Comparison of ENCODE assay signal across 18 mouse cellular contexts in the genomic region with DNA sequence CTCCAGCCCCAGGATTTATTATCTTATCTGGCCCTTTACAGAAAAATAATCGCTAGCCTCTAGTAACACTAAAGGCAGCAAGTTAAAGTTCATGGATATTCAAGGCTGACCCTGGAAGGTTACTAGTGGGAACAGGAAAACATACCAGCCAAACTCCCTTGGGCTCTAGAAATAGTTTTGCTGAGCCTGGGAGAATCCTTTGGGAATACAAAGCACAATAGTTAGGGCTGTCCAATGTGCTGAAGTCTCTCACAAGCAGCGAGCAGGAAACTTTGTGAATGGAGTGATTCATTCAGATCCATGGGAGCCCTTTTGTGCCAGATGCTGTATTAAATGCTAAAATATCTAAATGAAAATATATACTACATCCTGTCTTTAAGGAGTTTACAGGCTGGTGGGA. TPM values are rescaled to one million over a fixed set of nuclear protein-coding genes. Genes with fewer than 3 reads are reported as not detected.
A peak's percentile ranks its signal among the peaks of the same experiment; 100 is the strongest.
DNase-seq lines count a peak whose midpoint lies in the region; ATAC-seq and TF ChIP-seq lines count a peak whose summit lies in the region.
"Had no signal": no experiment of that assay in that cellular context is flagged by ENCODE, and none has a peak within 500 bp of the region (broad histone marks: within the 10 kb centered on the region; RNA-seq: fewer than 3 reads in every experiment).

No protein-coding gene starts in this region.

- ATAC-seq in kidney, postnatal 0 days (replicated peaks; ENCODE audit: low FRiP score, low read depth), result no peak
- ATAC-seq in embryonic facial prominence, embryonic 14.5 days (ENCODE audit: low read depth), result no peak
- no peak for ATAC-seq in cerebellum, adult (ENCODE audit: insufficient number of reproducible peaks, low FRiP score, low TSS enrichment)
- ATAC-seq: activated CD4-positive, CD25-positive, alpha-beta regulatory T cell, adult 4 months had no signal

- 50% methylated on average over 2 of the region's 2 CpGs for WGBS in kidney, postnatal 0 days
- WGBS in embryonic facial prominence, embryonic 14.5 days, result 47% methylated on average over 2 of the region's 2 CpGs

- no peaks in the 10 kb centered on the region for H3K4me1 ChIP-seq in kidney, postnatal 0 days (replicated peaks; ENCODE audit: insufficient read depth, low read length)
- H3K4me1 ChIP-seq in CH12.LX (ENCODE audit: control insufficient read depth in 1 of 2, insufficient read depth in 2 of 2), result peaks cover 27 to 64% of the 10 kb centered on the region in 2 experiments
- H3K4me1 ChIP-seq in embryonic facial prominence, embryonic 14.5 days (ENCODE audit: control insufficient read depth, insufficient read depth, low read length), result no peaks in the 10 kb centered on the region
- H3K4me1 ChIP-seq: hindbrain, embryonic 13.5 days had no signal

- no peak overlapping the region for H3K4me3 ChIP-seq in kidney, postnatal 0 days (replicated peaks; ENCODE audit: low read depth, low read length)
- H3K4me3 ChIP-seq in CH12.LX (replicated peaks in 1 of 3; ENCODE audit: low read depth in 2 of 3, low read length in 2 of 3, poor library complexity in 1 of 3), result no peak overlapping the region
- no peak overlapping the region for H3K4me3 ChIP-seq in embryonic facial prominence, embryonic 14.5 days (ENCODE audit: low read depth, low read length)
- H3K4me3 ChIP-seq: hindbrain, embryonic 13.5 days; limb, embryonic 13.5 days had no signal

- no peak overlapping the region for H3K27ac ChIP-seq in kidney, postnatal 0 days
- peak overlapping the region; percentile 100 for H3K27ac ChIP-seq in CH12.LX (ENCODE audit: insufficient read depth, low read depth)
- no peak overlapping the region for H3K27ac ChIP-seq in embryonic facial prominence, embryonic 14.5 days (replicated peaks; ENCODE audit: low read depth, low read length)
- H3K27ac ChIP-seq: hindbrain, embryonic 13.5 days; limb, embryonic 13.5 days had no signal

- H3K9ac ChIP-seq in kidney, postnatal 0 days (ENCODE audit: low read depth, low read length), result no peak overlapping the region
- H3K9ac ChIP-seq in CH12.LX (ENCODE audit: insufficient read depth, low read depth), result peak overlapping the region; percentile 88
- H3K9ac ChIP-seq in embryonic facial prominence, embryonic 14.5 days (ENCODE audit: low read depth, low read length), result no peak overlapping the region
- H3K9ac ChIP-seq: hindbrain, embryonic 13.5 days; limb, embryonic 13.5 days had no signal

- TF ChIP-seq POLR2A in CH12.LX (IDR thresholded peaks at IDR 0.05; ENCODE audit: low read depth, low read length), result no peak

- no peaks in the 10 kb centered on the region for H3K9me3 ChIP-seq in kidney, postnatal 0 days (replicated peaks; ENCODE audit: low read length)
- peaks cover 4% of the 10 kb centered on the region for H3K9me3 ChIP-seq in CH12.LX (replicated peaks; ENCODE audit: low read length)
- no peaks in the 10 kb centered on the region for H3K9me3 ChIP-seq in embryonic facial prominence, embryonic 14.5 days (ENCODE audit: control insufficient read depth, low read length)
- H3K9me3 ChIP-seq: hindbrain, embryonic 13.5 days; limb, embryonic 13.5 days had no signal

- dilution Hi-C loops in CH12.LX (cut with MboI; ENCODE audit: extremely low pct_ligation_motif_present, extremely low pct_unique_long_range_greater_than_20kb, low sequenced_read_pairs), result no loop called here

- TF ChIP-seq CTCF in kidney, postnatal 0 days (IDR thresholded peaks at IDR 0.05; ENCODE audit: low read depth), result no peak
- no peak for TF ChIP-seq CTCF in CH12.LX (conservative IDR thresholded peaks at IDR 0.05 in 1 of 2, IDR thresholded peaks at IDR 0.05 in 1 of 2; ENCODE audit: low read depth in 2 of 2, low read length in 2 of 2)

- H3K4me2 ChIP-seq in kidney, postnatal 0 days (ENCODE audit: low read length), result no peak overlapping the region
- H3K4me2 ChIP-seq in CH12.LX (ENCODE audit: insufficient read depth, low read depth, poor library complexity, severe bottlenecking), result peak overlapping the region; percentile 26; the same call in 1 of the 2 replicates
- H3K4me2 ChIP-seq in embryonic facial prominence, embryonic 14.5 days (ENCODE audit: low read depth, low read length), result no peak overlapping the region
- H3K4me2 ChIP-seq: hindbrain, embryonic 13.5 days; limb, embryonic 13.5 days had no signal

- no peak for TF ChIP-seq RAD21 in CH12.LX (IDR thresholded peaks at IDR 0.05; ENCODE audit: low read depth, low read length)

- H3K79me2 ChIP-seq in CH12.LX (replicated peaks; ENCODE audit: control insufficient read depth, extremely low read depth, insufficient read depth, poor library complexity, severe bottlenecking), result peaks cover 4% of the 10 kb centered on the region

- H3K27me3 ChIP-seq in kidney, postnatal 0 days (ENCODE audit: insufficient read depth, low read length), result no peaks in the 10 kb centered on the region
- no peaks in the 10 kb centered on the region for H3K27me3 ChIP-seq in CH12.LX (replicated peaks)
- H3K27me3 ChIP-seq in embryonic facial prominence, embryonic 14.5 days (replicated peaks; ENCODE audit: control insufficient read depth, insufficient read depth, low read length), result no peaks in the 10 kb centered on the region
- H3K27me3 ChIP-seq: hindbrain, embryonic 13.5 days had no signal

- peak; percentile 30 for DNase-seq in embryo, embryonic 11 days
- no peak for DNase-seq in embryo, embryonic 9.5 days (ENCODE audit: extremely low spot score)
- DNase-seq in kidney, postnatal 0 days (ENCODE audit: low spot score), result peak; percentile 22
- DNase-seq in kidney, postnatal 10 days, result no peak
- no peak for DNase-seq in CH12.LX (ENCODE audit: extremely low read depth)
- DNase-seq in embryonic facial prominence, embryonic 14.5 days (ENCODE audit: low spot score), result peak; percentile 33
- no peak for DNase-seq in left cerebral cortex, postnatal 14 days (ENCODE audit: low spot score in 2 of 2)
- DNase-seq: kidney, adult 11 months; layer of hippocampus, postnatal 36 days; right cerebral cortex, postnatal 14 days; thymus, adult 2 months had no signal

- TF ChIP-seq EP300 in CH12.LX (IDR thresholded peaks at IDR 0.05; ENCODE audit: low read length), result no peak

- intact Hi-C loops in left cerebral cortex, postnatal 14 days (cut with DNase I), result no loop called here

- in situ Hi-C loops in CH12.LX (cut with MboI; ENCODE audit: low pct_ligation_motif_present, low pct_unique_long_range_greater_than_20kb, low sequenced_read_pairs), result loop anchor here (10.0 kb wide), 1 partner anchor 62 kb away; a partner anchor contains a TSS

- H3K36me3 ChIP-seq in kidney, postnatal 0 days (ENCODE audit: insufficient read depth, low read length), result 0 out of 2 replicates have a peak, but pooled peaks cover 22% of the 10 kb centered on the region
- H3K36me3 ChIP-seq in CH12.LX (replicated peaks in 1 of 2; ENCODE audit: control insufficient read depth in 1 of 2, insufficient read depth in 1 of 2, low read length in 1 of 2), result peaks cover 39 to 71% of the 10 kb centered on the region in 2 experiments
- peaks cover 33% of the 10 kb centered on the region for H3K36me3 ChIP-seq in embryonic facial prominence, embryonic 14.5 days (ENCODE audit: control insufficient read depth, insufficient read depth, low read length)

TF ChIP-seq in CH12.LX, 34 proteins besides CTCF, POLR2A, EP300 and RAD21:
- no peak for TF ChIP-seq GABPA (IDR thresholded peaks at IDR 0.05; ENCODE audit: insufficient replicate concordance, low read depth, low read length)
- TF ChIP-seq ZNF384 (IDR thresholded peaks at IDR 0.05; ENCODE audit: low read depth, low read length), result no peak
- no peak for TF ChIP-seq RCOR1 (conservative IDR thresholded peaks at IDR 0.05; ENCODE audit: low read depth, low read length)

RNA-seq across cellular contexts. Expression of a gene that starts 7.7 kb away (rescaled TPM):
- polyA plus RNA-seq in kidney, postnatal 0 days (2015; fragmentation: Nextera tagmentation; extraction: Ambion mirVana), result 20.4 and 21.6 TPM in 2 replicates
- total RNA-seq in CH12.LX (2012; rRNA removed) (34.7 and 39.0 TPM in 2 replicates), CH12.LX (2014; rRNA removed) (15.7 and 17.8 TPM in 2 replicates)
- polyA plus RNA-seq in CH12.LX (2012; ENCODE audit: insufficient read length, low read depth), result 31.5 and 38.5 TPM in 2 replicates
- polyA plus RNA-seq in embryonic facial prominence, embryonic 14.5 days (2014; fragmentation: Nextera tagmentation; extraction: Ambion mirVana), result 24.1 and 25.3 TPM in 2 replicates
- total RNA-seq in left cerebral cortex, postnatal 14 days (2021), result 10 to 100 TPM; 40.0 to 45.7 TPM

RNA-seq across cellular contexts. Expression of a gene that starts 18.8 kb away (rescaled TPM):
- 7.4 and 8.9 TPM in 2 replicates for polyA plus RNA-seq in kidney, postnatal 0 days (2015; fragmentation: Nextera tagmentation; extraction: Ambion mirVana)
- 9.2 and 9.3 TPM in 2 replicates for total RNA-seq in CH12.LX (2012; rRNA removed)
- total RNA-seq in CH12.LX (2014; rRNA removed), result 7.4 and 7.8 TPM in 2 replicates
- 5.9 and 9.2 TPM in 2 replicates for polyA plus RNA-seq in CH12.LX (2012; ENCODE audit: insufficient read length, low read depth)
- 8.3 and 11.6 TPM in 2 replicates for polyA plus RNA-seq in embryonic facial prominence, embryonic 14.5 days (2014; fragmentation: Nextera tagmentation; extraction: Ambion mirVana)
- total RNA-seq in left cerebral cortex, postnatal 14 days (2021), result 1 to 10 TPM; 3.1 TPM

RNA-seq across cellular contexts. Expression of a gene that starts 37.5 kb away (rescaled TPM):
- polyA plus RNA-seq in kidney, postnatal 0 days (2015; fragmentation: Nextera tagmentation; extraction: Ambion mirVana), result 0.05 and 0.09 TPM in 2 replicates
- total RNA-seq in CH12.LX (2012; rRNA removed) (not detected in 2 replicates), CH12.LX (2014; rRNA removed) (not detected in 2 replicates)
- not detected in 2 replicates for polyA plus RNA-seq in CH12.LX (2012; ENCODE audit: insufficient read length, low read depth)
- 0.31 TPM in 1 of 2 replicates, not detected in the other for polyA plus RNA-seq in embryonic facial prominence, embryonic 14.5 days (2014; fragmentation: Nextera tagmentation; extraction: Ambion mirVana)
- under 1 TPM; 0.17 to 0.64 TPM for total RNA-seq in left cerebral cortex, postnatal 14 days (2021)
- total RNA-seq: ES-E14; monocyte, adult 5-6 weeks had no signal
- polyA plus RNA-seq: activated CD4-positive, CD25-positive, alpha-beta regulatory T cell, adult 4 months; gonadal fat pad, adult 2 months; hindbrain, embryonic 13.5 days; limb, embryonic 13.5 days had no signal

RNA-seq across cellular contexts. Expression of a gene that starts 43.8 kb away (rescaled TPM):
- polyA plus RNA-seq in kidney, postnatal 0 days (2015; fragmentation: Nextera tagmentation; extraction: Ambion mirVana), result not detected in 2 replicates
- total RNA-seq in CH12.LX (2012; rRNA removed) (not detected in 2 replicates), CH12.LX (2014; rRNA removed) (not detected in 2 replicates)
- polyA plus RNA-seq in CH12.LX (2012; ENCODE audit: insufficient read length, low read depth), result not detected in 2 replicates
- polyA plus RNA-seq in embryonic facial prominence, embryonic 14.5 days (2014; fragmentation: Nextera tagmentation; extraction: Ambion mirVana), result 0.10 and 0.29 TPM in 2 replicates
- total RNA-seq in left cerebral cortex, postnatal 14 days (2021), result under 1 TPM in 1 of 2 experiments, not detected in 1; 0.21 TPM
- total RNA-seq: ES-E14; layer of hippocampus, postnatal 36 days; monocyte, adult 5-6 weeks had no signal
- polyA plus RNA-seq: activated CD4-positive, CD25-positive, alpha-beta regulatory T cell, adult 4 months; limb, embryonic 13.5 days; thymus, adult 2 months had no signal

Comparison
In these comparisons a context has a peak if more than half of its experiments do, and no peak if none do; other contexts are left out.
1. DNase-seq: peak in embryo, embryonic 11 days (single experiment), kidney, postnatal 0 days (single experiment) and embryonic facial prominence, embryonic 14.5 days (single experiment); none in embryo, embryonic 9.5 days (single experiment), kidney, postnatal 10 days (single experiment), CH12.LX (single experiment) and left cerebral cortex, postnatal 14 days (0 of 2).